Mouse (Mus musculus) lung, postnatal 0 days (tissue): ENCODE data around the gene Prnp. TPM values are rescaled to one million over a fixed set of nuclear protein-coding genes. Genes with fewer than 3 reads are reported as not detected.

Experiments
- ATAC-seq: fragments of 200-750 bp; cut with Nextera tagmentation; 2 replicates; pipeline ENCODE4 v1.8.0; 2017; ENCODE audit warnings: moderate library complexity
- DNase-seq: peaks from one replicate; pipeline ENCODE4 v3.0.0-alpha.2; 2016; ENCODE audit warnings: low spot score
- H3K27ac ChIP-seq: fragments of 300-500 bp; sonication (generic); 2 replicates; pipeline ENCODE4 v1.5.1; 2014; ENCODE audit warnings: antibody characterized with exemption, mild to moderate bottlenecking, low read length, mixed read lengths
- H3K27me3 ChIP-seq: fragments of 300-500 bp; sonication (generic); replicated peaks from 2 replicates; pipeline ENCODE4 v1.6.1; 2014; ENCODE audit warnings: low read length, mixed read lengths; ENCODE audit not compliant: insufficient read depth
- H3K36me3 ChIP-seq: fragments of 300-500 bp; sonication (generic); 2 replicates; pipeline ENCODE4 v1.6.1; 2014; ENCODE audit warnings: low read length, mixed read lengths; ENCODE audit not compliant: insufficient read depth
- H3K4me1 ChIP-seq: fragments of 300-500 bp; sonication (generic); 2 replicates; pipeline ENCODE4 v1.6.1; 2014; ENCODE audit warnings: antibody characterized with exemption, low read depth, low read length, mixed read lengths; ENCODE audit not compliant: insufficient read depth
- H3K4me2 ChIP-seq: fragments of 300-500 bp; sonication (generic); replicated peaks from 2 replicates; pipeline ENCODE4 v1.6.1; 2014; ENCODE audit warnings: low read depth, mild to moderate bottlenecking, low read length, moderate library complexity, mixed read lengths
- H3K4me3 ChIP-seq: fragments of 300-500 bp; sonication (generic); 2 replicates; pipeline ENCODE4 v1.5.1; 2014; ENCODE audit warnings: low read depth, low read length
- H3K9ac ChIP-seq: fragments of 300-500 bp; sonication (generic); replicated peaks from 2 replicates; pipeline ENCODE4 v1.6.1; 2014; ENCODE audit warnings: low read depth, mild to moderate bottlenecking
- H3K9me3 ChIP-seq: fragments of 300-500 bp; sonication (generic); 2 replicates; pipeline ENCODE4 v1.6.1; 2016; ENCODE audit warnings: low read length, mixed read lengths
- CTCF ChIP-seq: IDR thresholded peaks from 2 replicates; pipeline ENCODE4 v1.5.1; 2016; ENCODE audit warnings: antibody characterized with exemption, mild to moderate bottlenecking
- EP300 ChIP-seq: IDR thresholded peaks from 2 replicates; pipeline ENCODE4 v1.6.1; 2016; ENCODE audit warnings: antibody characterized with exemption, mild to moderate bottlenecking, control low read depth
- WGBS: fragments of 180-500 bp; shearing (Covaris S2); extraction: QIAGEN DNeasy Blood & Tissue Kit; methylation state at CpG from one replicate; pipeline ENCODE4 v1.1.7; 2014; 5-methylcytosine and 5-hydroxymethylcytosine counted together
- polyA plus RNA-seq: library from polyadenylated mRNA; unstranded; fragments of >200 nt; fragmentation: Nextera tagmentation; extraction: Ambion mirVana; gene quantifications from 2 replicates; pipeline ENCODE4 v1.2.1, GENCODE M21; 2015

Gene Prnp
- polyA plus RNA-seq, 1 experiment from 2014 or later: 142 TPM

DNA sequence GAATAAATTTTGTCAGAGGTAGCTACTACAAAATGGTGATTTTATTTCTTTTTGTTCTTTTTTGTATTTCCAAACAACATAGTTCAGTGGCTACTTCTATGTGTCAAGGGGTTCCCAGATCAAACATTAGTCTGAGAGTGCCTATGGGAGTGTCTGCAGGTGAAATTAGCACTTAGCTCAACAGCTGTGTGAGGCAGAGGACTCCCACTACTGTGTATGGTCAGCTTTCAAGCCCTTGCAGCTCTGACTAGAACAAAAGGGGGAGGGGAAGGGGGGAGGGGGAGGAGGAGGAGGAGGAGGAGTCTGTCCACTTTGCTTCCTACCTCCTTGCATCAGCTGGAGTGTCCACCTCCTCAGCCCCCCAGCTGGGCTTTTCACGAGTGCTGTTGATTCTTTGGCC, 34.6 kb downstream of the Prnp start:
- 17% methylated on average over 1 of the region's 1 CpGs for WGBS
- Histone ChIP-seq H3K4me3 (no peak overlapping the region), H3K9me3 (no peaks in the 10 kb centered on the region), H3K9ac (no peak overlapping the region), H3K4me2 (no peak overlapping the region), H3K36me3 (no peaks in the 10 kb centered on the region), H3K27ac (no peak overlapping the region), H3K27me3 (no peaks in the 10 kb centered on the region), H3K4me1 (no peaks in the 10 kb centered on the region)
- TF ChIP-seq EP300 (no peak), CTCF (no peak)
- ATAC-seq (peak; percentile 57), DNase-seq (peak; percentile 26)

DNA sequence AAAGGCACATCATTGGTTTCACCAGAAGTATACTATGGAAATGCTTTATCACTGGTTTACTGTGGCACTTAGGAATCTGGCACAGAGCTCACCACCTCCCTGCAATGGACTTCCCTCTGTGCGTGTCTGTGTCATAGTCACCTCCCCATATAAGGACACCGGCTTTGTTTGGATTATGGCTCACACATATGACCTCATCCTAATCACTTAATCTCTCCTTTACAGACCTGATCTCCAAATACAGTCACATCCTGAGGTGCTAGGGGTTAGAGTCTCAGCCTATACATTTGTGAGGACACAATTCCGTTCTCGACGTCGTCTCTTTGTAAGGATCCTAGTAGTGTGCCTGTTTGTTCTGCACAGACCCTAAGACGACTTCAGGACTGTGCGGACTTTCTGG, 35.5 kb downstream of the Prnp start:
- no peaks in the 10 kb centered on the region for H3K9me3 ChIP-seq
- peak; percentile 79 for ATAC-seq
- peak; percentile 63 for DNase-seq

DNA sequence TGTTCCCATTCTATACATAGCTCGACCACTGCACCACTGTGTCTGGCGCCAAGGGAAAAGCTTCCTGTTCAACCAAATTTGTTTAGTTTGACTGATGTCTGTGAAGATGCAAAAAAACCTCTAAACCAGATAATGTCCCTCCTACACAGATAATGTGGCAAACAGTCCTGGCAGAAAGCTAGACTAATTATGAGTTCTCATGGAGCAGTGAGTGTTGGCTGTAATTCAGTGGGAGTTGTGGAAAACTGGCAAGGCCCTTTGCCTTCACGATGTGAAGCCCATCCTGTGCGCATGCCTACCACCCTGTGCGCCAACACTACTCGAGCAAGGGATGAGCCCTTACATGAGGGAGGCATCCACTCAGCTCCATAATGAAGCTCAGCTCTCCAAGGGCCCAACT, 36.0 kb downstream of the Prnp start:
- no peak for TF ChIP-seq EP300
- no peak for TF ChIP-seq CTCF
- no peaks in the 10 kb centered on the region for H3K36me3 ChIP-seq
- ATAC-seq (no peak), DNase-seq (no peak)
- no peak overlapping the region for H3K4me2 ChIP-seq
- no peaks in the 10 kb centered on the region for H3K4me1 ChIP-seq
- no peak overlapping the region for H3K4me3 ChIP-seq
- no peak overlapping the region for H3K9ac ChIP-seq
- H3K27me3 ChIP-seq: no peaks in the 10 kb centered on the region
- H3K27ac ChIP-seq: no peak overlapping the region
- 67% methylated on average over 6 of the region's 6 CpGs for WGBS
- no peaks in the 10 kb centered on the region for H3K9me3 ChIP-seq

More for the DNA sequence above, 35.5 kb downstream of the Prnp start:
- Histone ChIP-seq H3K27me3 (no peaks in the 10 kb centered on the region), H3K9ac (no peak overlapping the region), H3K4me2 (no peak overlapping the region), H3K36me3 (no peaks in the 10 kb centered on the region), H3K4me1 (no peaks in the 10 kb centered on the region), H3K4me3 (no peak overlapping the region), H3K27ac (no peak overlapping the region)
- TF ChIP-seq EP300: peak; percentile 55
- no peak for TF ChIP-seq CTCF
- WGBS: 54% methylated on average over 8 of the region's 8 CpGs

DNA sequence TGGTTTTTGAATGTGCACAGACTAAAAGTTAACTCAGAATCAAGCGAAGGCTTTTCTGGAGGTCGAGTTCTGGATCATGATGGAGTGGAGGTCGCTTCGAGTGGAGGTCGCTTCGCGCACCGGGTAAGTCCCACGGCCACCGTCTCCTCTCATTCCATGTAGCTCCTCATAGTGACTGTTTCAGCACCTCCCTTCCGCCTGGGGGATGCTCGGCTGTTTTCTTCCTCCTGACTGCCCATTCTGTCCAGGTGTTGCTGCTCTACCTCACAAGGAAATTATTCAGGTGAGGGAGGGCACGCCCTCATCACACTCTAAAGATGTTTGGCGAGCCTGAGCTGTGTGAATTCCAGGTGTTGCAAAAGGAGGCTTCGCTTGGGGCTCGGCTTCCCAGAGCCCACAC, 36.6 kb downstream of the Prnp start:
- no peak for TF ChIP-seq CTCF
- TF ChIP-seq EP300: no peak
- no peak for ATAC-seq
- Histone ChIP-seq H3K27ac (no peak overlapping the region), H3K9me3 (no peaks in the 10 kb centered on the region), H3K36me3 (no peaks in the 10 kb centered on the region), H3K4me1 (no peaks in the 10 kb centered on the region), H3K27me3 (no peaks in the 10 kb centered on the region), H3K4me2 (no peak overlapping the region), H3K9ac (no peak overlapping the region), H3K4me3 (no peak overlapping the region)
- WGBS: 80% methylated on average over 16 of the region's 16 CpGs
- DNase-seq: peak; percentile 20

DNA sequence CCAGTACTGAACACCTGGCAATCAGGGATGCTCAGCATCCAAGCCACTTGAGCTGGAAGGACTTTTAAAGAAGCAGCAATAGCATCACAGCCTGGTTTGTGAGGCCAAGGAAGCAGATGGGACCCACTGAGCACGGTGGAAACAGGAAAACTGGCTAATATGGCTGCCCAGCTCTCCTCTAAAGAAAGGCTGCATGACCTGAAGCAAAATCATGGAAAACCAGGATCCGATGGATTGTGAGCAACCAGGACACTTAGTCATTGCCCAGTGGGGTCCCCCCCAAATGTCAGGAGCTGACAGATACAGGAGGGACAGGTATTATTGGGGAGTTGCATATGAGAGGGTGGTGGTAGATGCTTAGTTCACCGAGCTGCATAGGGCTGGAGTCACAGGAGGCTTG, 38.4 kb downstream of the Prnp start:
- DNase-seq (no peak), ATAC-seq (no peak)
- Histone ChIP-seq H3K9ac (no peak overlapping the region), H3K36me3 (no peaks in the 10 kb centered on the region), H3K9me3 (no peaks in the 10 kb centered on the region), H3K27ac (no peak overlapping the region), H3K4me1 (0 out of 2 replicates have a peak, but pooled peaks cover 5% of the 10 kb centered on the region), H3K4me3 (no peak overlapping the region), H3K27me3 (no peaks in the 10 kb centered on the region; the same call in 1 of the 2 replicates), H3K4me2 (no peak overlapping the region)
- TF ChIP-seq CTCF (no peak), EP300 (no peak)
- WGBS: 62% methylated on average over 3 of the region's 3 CpGs

DNA sequence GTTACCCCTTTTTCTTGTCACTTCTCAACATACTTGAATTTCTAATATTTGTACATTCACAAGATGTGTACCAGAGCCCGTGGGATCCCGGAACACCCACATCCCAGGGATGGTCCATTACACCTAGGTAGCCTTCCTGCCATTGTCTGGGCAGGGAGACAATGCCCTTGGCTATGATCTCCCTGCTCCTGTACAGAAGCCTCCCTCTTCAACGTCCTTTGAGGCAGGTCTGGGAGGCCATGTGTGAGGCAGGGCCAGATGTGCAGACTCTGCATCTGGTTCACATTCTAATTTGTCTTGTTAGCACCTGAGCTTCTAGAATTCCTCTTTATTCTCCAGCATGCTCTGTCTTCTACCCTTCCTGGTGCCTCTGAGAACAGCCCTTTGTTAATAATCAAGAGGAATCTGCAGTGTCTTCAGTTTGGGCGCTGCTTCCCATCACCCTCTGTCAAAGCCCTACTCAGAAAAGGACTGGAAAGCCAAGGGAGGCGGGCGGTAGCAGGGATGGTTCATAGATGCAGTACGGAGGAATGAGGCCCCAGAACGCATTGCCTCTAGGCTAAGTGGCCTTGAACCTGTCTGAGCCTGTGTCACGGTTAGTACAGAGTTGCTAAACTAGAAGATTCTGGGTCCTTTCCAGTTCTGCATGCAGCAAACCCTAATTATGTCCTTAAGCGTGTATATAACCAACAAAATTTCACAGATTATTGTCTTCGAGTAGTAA, 39.4 kb downstream of the Prnp start:
- no peak for DNase-seq
- 0 out of 2 replicates have a peak, but pooled peaks cover 5% of the 10 kb centered on the region for H3K4me1 ChIP-seq
- H3K36me3 ChIP-seq: no peaks in the 10 kb centered on the region
- no peaks in the 10 kb centered on the region for H3K9me3 ChIP-seq
- TF ChIP-seq EP300 (no peak), CTCF (no peak)
- no peak overlapping the region for H3K9ac ChIP-seq
- H3K4me3 ChIP-seq: no peak overlapping the region
- H3K27ac ChIP-seq: no peak overlapping the region; the same call in 1 of the 2 replicates
- H3K4me2 ChIP-seq: no peak overlapping the region
- no peaks in the 10 kb centered on the region; the same call in 1 of the 2 replicates for H3K27me3 ChIP-seq
- peak; percentile 23; the same call in 1 of the 2 replicates for ATAC-seq
- WGBS: 51% methylated on average over 11 of the region's 11 CpGs
